Mouse (Mus musculus): Measurements from ENCODE around the gene Ankrd17.

DNA sequence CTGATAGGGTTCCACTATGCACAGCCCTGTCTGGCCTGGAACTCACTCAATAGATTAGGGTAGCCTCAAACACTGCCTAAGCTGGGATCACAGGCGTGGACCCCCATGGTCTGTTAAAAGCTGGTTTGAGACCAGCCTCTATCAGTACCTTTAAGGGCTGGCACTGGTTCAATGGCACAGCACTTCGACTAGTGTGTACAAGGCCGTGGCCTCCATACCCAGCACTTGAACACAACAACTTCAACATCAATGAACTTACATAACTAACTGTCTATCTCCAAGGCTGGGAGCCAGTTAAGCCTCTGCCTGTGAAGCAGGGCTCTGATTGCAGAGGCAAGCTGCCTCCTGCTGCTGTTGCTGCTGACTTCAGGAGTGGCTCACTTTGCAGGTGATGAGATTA is 148.6 kb downstream of the Ankrd17 start:
- TF ChIP-seq POLR2A (IDR thresholded peaks at IDR 0.05; ENCODE audit: insufficient read length, low read depth) (no peak), USF1 (IDR thresholded peaks at IDR 0.05; ENCODE audit: low read depth) (no peak), E2F4 (IDR thresholded peaks at IDR 0.05; ENCODE audit: insufficient read depth) (no peak), MYOG (IDR thresholded peaks at IDR 0.05; ENCODE audit: control insufficient read depth in 1 of 3, insufficient read depth in 1 of 3, insufficient read length in 2 of 3, low read depth in 2 of 3) (no peak), MAX (IDR thresholded peaks at IDR 0.05; ENCODE audit: low read depth) (no peak), POLR2AphosphoS2 (IDR thresholded peaks at IDR 0.05; ENCODE audit: insufficient read length, low read depth) (no peak), CEBPB (IDR thresholded peaks at IDR 0.05; ENCODE audit: insufficient read depth, poor library complexity, severe bottlenecking) (no peak), TCF12 (IDR thresholded peaks at IDR 0.05; ENCODE audit: insufficient read depth, poor library complexity, severe bottlenecking) (no peak), REST (IDR thresholded peaks at IDR 0.05; ENCODE audit: insufficient read depth, insufficient read length) (no peak), MYOD1 (IDR thresholded peaks at IDR 0.05; ENCODE audit: control insufficient read depth in 1 of 3, insufficient read length in 2 of 3, low read depth in 2 of 3) (no peak)

All from myocyte (in vitro differentiated cells).